Mouse (Mus musculus) embryo, embryonic 10 days (tissue): ENCODE data around the gene Olfr433.
"Not testable (repeated sequence)": the region's sequence is repeated elsewhere in the genome, so short reads cannot be mapped to it uniquely, and the experiment has no call there.

Experiments used
- DNase-seq: peaks from one replicate; pipeline ENCODE4 v3.0.0-alpha.2; 2015; ENCODE audit warnings: low spot score

The Olfr433 gene

GRCm38 (mm10) chr1:174040523-174041177 lies at the start of gene Olfr433:
Gene Olfr433, plus strand, starts transcription at chr1:174040705.
- no peak for DNase-seq

DNA sequence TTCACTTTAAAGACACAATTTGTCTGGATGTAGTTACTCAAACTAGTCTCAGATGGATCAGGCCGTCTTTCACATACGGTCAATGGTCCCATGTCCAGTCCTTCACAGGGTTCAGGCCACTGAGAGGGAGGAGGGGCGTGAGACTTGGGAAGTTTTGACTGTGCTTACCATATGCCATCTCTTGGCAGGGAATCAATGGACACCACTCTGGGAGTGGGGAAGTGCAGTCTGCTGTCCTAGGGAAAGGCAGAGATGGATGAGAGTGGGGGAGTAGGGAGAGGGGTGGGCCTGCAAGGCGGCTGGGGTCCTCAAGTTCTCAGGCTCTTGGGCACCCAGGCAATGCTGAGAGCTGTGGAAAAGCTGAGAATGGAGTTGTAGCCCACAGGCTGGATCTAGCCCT lies 45.5 kb upstream of the Olfr433 start:
- no peak for DNase-seq

- not testable (repeated sequence) for DNase-seq
Observed at GRCm38 (mm10) chr1:174004352-174005109, 36.0 kb upstream of the Olfr433 start.

GRCm38 (mm10) chr1:174007050-174007449 lies 33.5 kb upstream of the Olfr433 start:
- not testable (repeated sequence) for DNase-seq

- DNase-seq, result no peak
Observed at GRCm38 (mm10) chr1:174031698-174032097, 8.8 kb upstream of the Olfr433 start, which contains the start of gene Ifi205. Gene Ifi205, minus strand, starts transcription at chr1:174031810.

- DNase-seq, result no peak
Observed at GRCm38 (mm10) chr1:174035841-174036240, 4.7 kb upstream of the Olfr433 start.

- DNase-seq, result no peak
Observed at GRCm38 (mm10) chr1:174038480-174038879, 2.0 kb upstream of the Olfr433 start.

DNA sequence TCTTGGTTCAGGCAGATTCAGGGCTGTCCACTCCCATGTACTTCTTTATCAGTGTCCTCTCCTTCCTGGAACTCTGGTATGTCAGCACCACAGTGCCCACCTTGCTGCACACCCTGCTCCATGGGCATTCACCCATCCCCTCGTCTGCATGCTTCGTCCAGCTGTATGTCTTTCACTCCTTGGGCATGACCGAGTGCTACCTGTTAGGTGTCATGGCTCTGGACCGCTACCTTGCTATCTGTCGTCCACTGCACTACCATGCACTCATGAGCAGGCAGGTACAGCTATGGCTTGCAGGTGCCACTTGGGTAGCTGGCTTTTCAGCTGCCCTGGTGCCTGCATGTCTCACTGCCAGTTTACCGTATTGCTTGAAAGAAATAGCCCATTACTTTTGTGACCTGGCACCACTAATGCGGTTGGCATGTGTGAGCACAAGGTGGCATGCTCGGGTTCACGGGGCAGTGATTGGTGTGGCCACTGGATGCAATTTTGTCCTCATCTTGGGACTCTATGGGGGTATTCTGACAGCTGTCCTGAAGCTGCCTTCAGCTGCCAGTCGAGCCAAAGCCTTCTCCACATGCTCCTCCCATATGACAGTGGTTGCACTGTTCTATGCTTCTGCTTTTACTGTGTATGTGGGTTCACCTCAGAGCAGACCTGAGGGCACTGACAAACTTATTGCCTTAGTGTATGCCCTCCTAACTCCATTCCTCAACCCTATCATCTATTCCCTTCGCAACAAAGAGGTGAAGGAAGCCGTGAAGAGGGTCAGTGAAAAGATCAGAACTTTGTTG lies 1.8 kb downstream of the Olfr433 start:
- DNase-seq, result not testable (repeated sequence)

DNA sequence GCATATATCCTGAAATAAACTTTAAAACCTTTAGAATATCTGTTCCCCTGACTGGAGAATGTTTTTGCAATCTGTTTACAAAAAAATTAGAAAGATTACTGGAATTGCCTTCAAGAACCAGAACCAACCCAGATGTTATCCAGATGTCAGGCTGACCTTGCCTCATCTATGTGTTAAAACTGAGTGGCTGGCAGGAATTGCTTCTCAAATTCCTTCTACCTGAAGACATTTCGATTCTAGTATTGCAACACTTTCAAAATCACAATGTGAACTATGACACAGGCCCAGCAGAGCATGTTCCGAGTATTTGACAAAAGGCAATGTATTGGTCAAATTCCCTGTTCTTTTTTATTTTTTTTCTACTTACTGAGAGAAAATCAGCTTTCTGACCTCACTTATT lies 3.9 kb downstream of the Olfr433 start:
- no peak for DNase-seq

- not testable (repeated sequence) for DNase-seq
Observed at GRCm38 (mm10) chr1:174048227-174048626, 7.7 kb downstream of the Olfr433 start.

- no peak for DNase-seq
Observed at GRCm38 (mm10) chr1:174048893-174049292, 8.4 kb downstream of the Olfr433 start, which contains the start of gene Olfr432. Gene Olfr432, plus strand, starts transcription at chr1:174049205.

DNA sequence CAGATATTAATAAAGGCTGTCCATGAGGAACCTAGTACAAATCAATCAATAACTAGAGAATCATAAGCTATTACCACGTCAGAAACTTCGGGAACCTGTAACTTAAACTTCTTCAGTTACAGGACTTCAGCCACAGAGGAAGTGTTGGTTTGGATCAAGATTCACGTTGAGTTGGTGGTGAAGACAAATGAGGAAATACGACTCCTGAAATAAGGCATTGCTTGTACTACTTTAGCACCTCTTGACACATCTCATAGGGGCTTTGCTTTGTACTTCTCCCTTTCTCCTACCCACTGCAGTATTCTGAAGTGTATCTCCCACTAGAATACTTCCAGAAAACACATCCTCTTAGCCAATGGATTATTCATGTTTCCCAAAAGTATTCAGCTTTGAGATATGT lies 8.9 kb downstream of the Olfr433 start:
- DNase-seq, result not testable (repeated sequence)

- no peak for DNase-seq
Observed at GRCm38 (mm10) chr1:174050532-174050931, 10.0 kb downstream of the Olfr433 start.

DNA sequence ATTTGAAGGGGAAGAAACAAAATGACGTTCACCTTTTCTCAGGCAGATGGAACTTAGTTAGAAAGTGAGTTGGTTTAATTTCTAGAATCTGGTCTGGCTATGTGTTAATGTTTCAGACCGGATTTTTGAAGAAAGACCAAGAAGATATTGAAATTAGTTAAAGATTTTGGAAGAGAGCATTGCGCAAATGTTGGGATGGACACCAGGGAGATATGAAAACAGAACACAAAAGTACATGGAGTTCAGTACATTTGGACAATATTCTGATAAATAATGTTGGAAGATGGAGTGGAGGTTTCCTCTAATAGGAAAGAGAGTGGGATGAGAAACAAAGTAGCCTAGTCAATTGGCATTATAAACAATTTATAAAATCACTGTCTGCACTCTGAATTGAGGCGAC lies 11.0 kb downstream of the Olfr433 start:
- no peak for DNase-seq

DNA sequence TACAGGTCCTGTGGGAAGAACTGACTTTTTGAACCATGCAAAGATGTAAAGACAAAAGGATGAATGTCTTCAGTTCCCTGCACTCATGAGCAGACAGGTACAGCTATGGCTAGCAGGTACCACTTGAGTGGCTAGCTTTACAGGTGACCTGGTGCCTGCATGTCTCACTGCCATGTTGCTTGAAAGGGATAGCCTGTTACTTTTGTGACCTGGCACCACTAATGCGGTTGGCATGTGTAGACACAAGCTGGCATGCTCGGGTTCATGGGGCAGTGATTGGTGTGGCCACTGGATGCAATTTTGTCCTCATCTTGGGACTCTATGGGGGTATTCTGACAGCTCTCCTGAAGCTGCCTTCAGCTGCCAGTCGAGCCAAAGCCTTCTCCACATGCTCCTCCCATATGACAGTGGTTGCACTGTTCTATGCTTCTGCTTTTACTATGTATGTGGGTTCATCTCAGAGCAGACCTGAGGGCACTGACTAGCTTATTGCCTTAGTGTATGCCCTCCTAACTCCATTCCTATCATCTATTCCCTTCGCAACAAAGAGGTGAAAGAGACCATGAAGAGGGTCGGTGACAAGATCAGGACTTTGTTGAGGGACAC lies 11.5 kb downstream of the Olfr433 start:
- no peak for DNase-seq

DNA sequence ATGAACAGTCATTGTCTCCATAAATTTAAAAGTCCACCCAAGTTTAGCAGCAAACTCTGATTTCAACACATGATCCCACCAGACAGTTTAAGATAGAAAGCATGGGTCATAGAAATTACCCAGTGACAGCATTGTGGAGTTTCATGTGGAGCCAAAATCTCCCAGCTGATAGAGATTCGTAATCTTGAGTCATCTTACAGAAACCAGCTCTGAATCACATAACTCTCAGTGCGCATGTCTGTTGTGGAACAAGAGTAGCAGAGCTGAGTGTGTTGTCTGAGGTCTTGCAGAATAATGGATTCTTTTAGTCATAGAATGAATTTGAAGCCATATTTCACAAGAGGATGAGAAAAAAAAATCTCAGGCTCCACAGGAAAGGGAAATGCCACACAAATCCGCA lies 12.5 kb downstream of the Olfr433 start:
- DNase-seq, result no peak

GRCm38 (mm10) chr1:174055248-174055647 lies 14.7 kb downstream of the Olfr433 start:
- no peak for DNase-seq

- DNase-seq, result no peak
Observed at GRCm38 (mm10) chr1:174066305-174066704, 25.8 kb downstream of the Olfr433 start, which contains the start of gene Olfr430. Gene Olfr430, plus strand, starts transcription at chr1:174066605.

- DNase-seq, result no peak
Observed at GRCm38 (mm10) chr1:174084031-174084430, 43.5 kb downstream of the Olfr433 start, which contains the start of gene Olfr429. Gene Olfr429, plus strand, starts transcription at chr1:174084331.
